Mouse (Mus musculus): ENCODE measurements at regions not wholly inside any gene's neighbourhood (a gene's known extent, or its start where the extent isn't known, plus 50 kb on each side); places are given as distances from the start of the nearest gene placed in this dataset.
A peak's percentile ranks its signal among the peaks of the same experiment; 100 is the strongest.

- no peak for ATAC-seq (ENCODE audit: low FRiP score, low read depth)
- no peaks in the 10 kb centered on the region for H3K9me3 ChIP-seq
- 90% methylated on average over 3 of the region's 3 CpGs for WGBS
- H3K4me1 ChIP-seq: peaks cover 5% of the 10 kb centered on the region; the same call in 1 of the 2 replicates
- H3K27me3 ChIP-seq (replicated peaks): no peaks in the 10 kb centered on the region
- H3K4me2 ChIP-seq (replicated peaks): no peak overlapping the region
- H3K27ac ChIP-seq: no peak overlapping the region
- no peak overlapping the region for H3K9ac ChIP-seq
- no peaks in the 10 kb centered on the region for H3K36me3 ChIP-seq
- no peak overlapping the region for H3K4me3 ChIP-seq
Observed at GRCm38 (mm10) chr10:118501571-118501970, 60.7 kb downstream of the Ifng start.

GRCm38 (mm10) chr10:118504811-118505210, 64.0 kb downstream of the Ifng start:
- no peak overlapping the region for H3K4me2 ChIP-seq (replicated peaks)
- no peaks in the 10 kb centered on the region for H3K36me3 ChIP-seq
- ATAC-seq (ENCODE audit: low FRiP score, low read depth): no peak
- no peaks in the 10 kb centered on the region for H3K27me3 ChIP-seq (replicated peaks)
- no peak overlapping the region for H3K4me3 ChIP-seq
- no peaks in the 10 kb centered on the region for H3K9me3 ChIP-seq
- peaks cover 5% of the 10 kb centered on the region; the same call in 1 of the 2 replicates for H3K4me1 ChIP-seq
- H3K27ac ChIP-seq: no peak overlapping the region
- no peak overlapping the region for H3K9ac ChIP-seq
- 71% methylated on average over 4 of the region's 4 CpGs for WGBS

GRCm38 (mm10) chr10:118506154-118506553, 65.3 kb downstream of the Ifng start:
- 37% methylated on average over 4 of the region's 4 CpGs for WGBS

GRCm38 (mm10) chr10:118507630-118508029, 66.8 kb downstream of the Ifng start:
- Histone ChIP-seq H3K4me1 (peaks cover 5% of the 10 kb centered on the region; the same call in 1 of the 2 replicates), H3K4me3 (no peak overlapping the region), H3K36me3 (no peaks in the 10 kb centered on the region), H3K9ac (no peak overlapping the region), H3K27me3 (replicated peaks) (no peaks in the 10 kb centered on the region), H3K9me3 (no peaks in the 10 kb centered on the region), H3K27ac (no peak overlapping the region), H3K4me2 (replicated peaks) (no peak overlapping the region)
- ATAC-seq (ENCODE audit: low FRiP score, low read depth): peak; percentile 33; the same call in 1 of the 2 replicates
- WGBS: 55% methylated on average over 2 of the region's 2 CpGs

More at GRCm38 (mm10) chr10:118506154-118506553, 65.3 kb downstream of the Ifng start:
- no peaks in the 10 kb centered on the region for H3K36me3 ChIP-seq
- H3K9me3 ChIP-seq: no peaks in the 10 kb centered on the region
- H3K9ac ChIP-seq: no peak overlapping the region
- H3K27me3 ChIP-seq (replicated peaks): no peaks in the 10 kb centered on the region
- H3K4me3 ChIP-seq: no peak overlapping the region
- ATAC-seq (ENCODE audit: low FRiP score, low read depth): peak; percentile 56; the same call in 1 of the 2 replicates
- peaks cover 5% of the 10 kb centered on the region; the same call in 1 of the 2 replicates for H3K4me1 ChIP-seq
- no peak overlapping the region for H3K27ac ChIP-seq
- no peak overlapping the region for H3K4me2 ChIP-seq (replicated peaks)

- no peak overlapping the region for H3K9ac ChIP-seq
- no peak for ATAC-seq (ENCODE audit: low FRiP score, low read depth)
- no peak overlapping the region for H3K4me3 ChIP-seq
- 95% methylated on average over 3 of the region's 3 CpGs for WGBS
- no peaks in the 10 kb centered on the region for H3K9me3 ChIP-seq
- H3K4me1 ChIP-seq: no peaks in the 10 kb centered on the region
- no peaks in the 10 kb centered on the region for H3K27me3 ChIP-seq (replicated peaks)
- H3K27ac ChIP-seq: no peak overlapping the region
- no peaks in the 10 kb centered on the region for H3K36me3 ChIP-seq
- H3K4me2 ChIP-seq (replicated peaks): no peak overlapping the region
Observed at GRCm38 (mm10) chr10:118516839-118517238, 76.0 kb downstream of the Ifng start.

GRCm38 (mm10) chr10:118517995-118518394, 77.1 kb downstream of the Ifng start:
- H3K9ac ChIP-seq: no peak overlapping the region
- H3K4me3 ChIP-seq: no peak overlapping the region
- no peaks in the 10 kb centered on the region for H3K36me3 ChIP-seq
- whole genome bisulfite sequencing: 87% methylated on average over 2 of the region's 2 CpGs
- no peak overlapping the region for H3K27ac ChIP-seq
- no peak for ATAC-seq (ENCODE audit: low FRiP score, low read depth)
- no peaks in the 10 kb centered on the region for H3K27me3 ChIP-seq (replicated peaks)
- H3K4me1 ChIP-seq: no peaks in the 10 kb centered on the region
- no peaks in the 10 kb centered on the region for H3K9me3 ChIP-seq
- H3K4me2 ChIP-seq (replicated peaks): no peak overlapping the region

- Histone ChIP-seq H3K27ac (no peak overlapping the region), H3K4me1 (no peaks in the 10 kb centered on the region), H3K4me3 (no peak overlapping the region), H3K4me2 (replicated peaks) (no peak overlapping the region), H3K9me3 (no peaks in the 10 kb centered on the region), H3K36me3 (no peaks in the 10 kb centered on the region), H3K27me3 (replicated peaks) (no peaks in the 10 kb centered on the region), H3K9ac (no peak overlapping the region)
- no peak for ATAC-seq (ENCODE audit: low FRiP score, low read depth)
- whole genome bisulfite sequencing: 7% methylated on average over 1 of the region's 1 CpGs
Observed at GRCm38 (mm10) chr10:118545966-118546365, 105.1 kb downstream of the Ifng start.

- H3K9ac ChIP-seq: no peak overlapping the region
- no peaks in the 10 kb centered on the region for H3K9me3 ChIP-seq
- H3K36me3 ChIP-seq: no peaks in the 10 kb centered on the region
- ATAC-seq (ENCODE audit: low FRiP score, low read depth): no peak
- no peaks in the 10 kb centered on the region for H3K27me3 ChIP-seq (replicated peaks)
- H3K27ac ChIP-seq: no peak overlapping the region
- H3K4me3 ChIP-seq: no peak overlapping the region
- no peak overlapping the region for H3K4me2 ChIP-seq (replicated peaks)
- 78% methylated on average over 4 of the region's 4 CpGs for WGBS
- no peaks in the 10 kb centered on the region for H3K4me1 ChIP-seq
Observed at GRCm38 (mm10) chr10:118550201-118550600, 109.4 kb downstream of the Ifng start.

- H3K4me1 ChIP-seq: no peaks in the 10 kb centered on the region
- H3K4me2 ChIP-seq (replicated peaks): no peak overlapping the region
- 78% methylated on average over 6 of the region's 6 CpGs for WGBS
Observed at GRCm38 (mm10) chr10:118558848-118559247, 118.0 kb downstream of the Ifng start.

GRCm38 (mm10) chr10:118564041-118564440, 123.2 kb downstream of the Ifng start:
- Histone ChIP-seq H3K4me3 (no peak overlapping the region), H3K36me3 (no peaks in the 10 kb centered on the region), H3K9ac (no peak overlapping the region), H3K9me3 (no peaks in the 10 kb centered on the region), H3K27me3 (replicated peaks) (no peaks in the 10 kb centered on the region), H3K4me1 (no peaks in the 10 kb centered on the region), H3K27ac (no peak overlapping the region), H3K4me2 (replicated peaks) (no peak overlapping the region)
- ATAC-seq (ENCODE audit: low FRiP score, low read depth): no peak
- 78% methylated on average over 8 of the region's 8 CpGs for WGBS

More at GRCm38 (mm10) chr10:118558848-118559247, 118.0 kb downstream of the Ifng start:
- H3K4me3 ChIP-seq: no peak overlapping the region
- no peaks in the 10 kb centered on the region for H3K36me3 ChIP-seq
- H3K27ac ChIP-seq: no peak overlapping the region
- no peak for ATAC-seq (ENCODE audit: low FRiP score, low read depth)
- no peak overlapping the region for H3K9ac ChIP-seq
- H3K9me3 ChIP-seq: no peaks in the 10 kb centered on the region
- H3K27me3 ChIP-seq (replicated peaks): no peaks in the 10 kb centered on the region

GRCm38 (mm10) chr10:118564528-118565268, 123.9 kb downstream of the Ifng start:
- Histone ChIP-seq H3K9me3 (no peaks in the 10 kb centered on the region), H3K4me1 (no peaks in the 10 kb centered on the region), H3K27ac (no peak overlapping the region), H3K4me2 (replicated peaks) (no peak overlapping the region), H3K36me3 (no peaks in the 10 kb centered on the region), H3K4me3 (no peak overlapping the region), H3K9ac (no peak overlapping the region), H3K27me3 (replicated peaks) (no peaks in the 10 kb centered on the region)
- no peak for ATAC-seq (ENCODE audit: low FRiP score, low read depth)
- 83% methylated on average over 16 of the region's 16 CpGs for WGBS

- H3K9me3 ChIP-seq: no peaks in the 10 kb centered on the region
- no peaks in the 10 kb centered on the region for H3K27me3 ChIP-seq (replicated peaks)
- H3K4me3 ChIP-seq: no peak overlapping the region
- 85% methylated on average over 10 of the region's 10 CpGs for WGBS
- H3K4me1 ChIP-seq: no peaks in the 10 kb centered on the region
- H3K36me3 ChIP-seq: no peaks in the 10 kb centered on the region
- H3K4me2 ChIP-seq (replicated peaks): no peak overlapping the region
- no peak overlapping the region for H3K27ac ChIP-seq
- no peak for ATAC-seq (ENCODE audit: low FRiP score, low read depth)
- H3K9ac ChIP-seq: no peak overlapping the region
Observed at GRCm38 (mm10) chr10:118568617-118569016, 127.8 kb downstream of the Ifng start.

- Histone ChIP-seq H3K9me3 (no peaks in the 10 kb centered on the region), H3K4me1 (no peaks in the 10 kb centered on the region), H3K27me3 (replicated peaks) (no peaks in the 10 kb centered on the region), H3K4me2 (replicated peaks) (no peak overlapping the region), H3K27ac (no peak overlapping the region), H3K36me3 (no peaks in the 10 kb centered on the region), H3K4me3 (no peak overlapping the region), H3K9ac (no peak overlapping the region)
- no peak for ATAC-seq (ENCODE audit: low FRiP score, low read depth)
- 59% methylated on average over 8 of the region's 8 CpGs for WGBS
Observed at GRCm38 (mm10) chr10:118569424-118569823, 128.6 kb downstream of the Ifng start.

Data from neural tube, embryonic 12.5 days (tissue).